Mouse (Mus musculus): Measurements from ENCODE around the gene Aff3. TPM values are rescaled to one million over a fixed set of nuclear protein-coding genes. Genes with fewer than 3 reads are reported as not detected.

The Aff3 gene
- polyA plus RNA-seq, 1 experiment from 2014 or later = 0.38 TPM

DNA sequence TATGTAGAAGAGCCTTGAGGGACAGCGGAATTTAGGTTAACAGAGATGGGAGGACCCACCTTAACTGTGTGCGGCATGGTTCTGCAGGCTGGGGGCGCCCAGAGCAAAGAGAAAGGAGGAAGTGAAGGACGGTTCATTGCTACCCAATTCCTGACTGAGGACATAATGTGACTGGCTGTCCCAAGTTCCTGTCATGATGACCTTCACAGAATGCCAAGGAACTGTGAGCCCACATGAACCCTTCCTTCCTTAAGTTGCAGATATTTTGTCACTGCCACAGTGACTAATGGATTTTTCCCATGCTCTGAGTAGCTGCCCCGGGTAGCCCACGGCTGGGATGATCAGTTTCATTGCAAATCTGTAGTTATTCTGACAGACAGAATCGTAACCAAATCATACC lies 415.2 kb downstream of the Aff3 start:
- H3K9me3 ChIP-seq (replicated peaks; ENCODE audit: control insufficient read depth, low read length) = no peaks in the 10 kb centered on the region
- H3K36me3 ChIP-seq (ENCODE audit: control insufficient read depth, insufficient read depth) = no peaks in the 10 kb centered on the region
- H3K9ac ChIP-seq (ENCODE audit: low read depth, low read length) = no peak overlapping the region
- H3K4me3 ChIP-seq (ENCODE audit: low read depth, low read length) = no peak overlapping the region
- no peaks in the 10 kb centered on the region for H3K4me1 ChIP-seq (ENCODE audit: control insufficient read depth, low read depth, low read length)
- 52% methylated on average over 7 of the region's 7 CpGs for WGBS (ENCODE audit: insufficient replicate concordance)
- no peak for ATAC-seq (ENCODE audit: low read depth)
- H3K27me3 ChIP-seq (ENCODE audit: control insufficient read depth, insufficient read depth, low read depth, low read length) = no peaks in the 10 kb centered on the region
- H3K27ac ChIP-seq (ENCODE audit: low read length) = no peak overlapping the region
- no peak overlapping the region for H3K4me2 ChIP-seq (ENCODE audit: low read depth, low read length)

DNA sequence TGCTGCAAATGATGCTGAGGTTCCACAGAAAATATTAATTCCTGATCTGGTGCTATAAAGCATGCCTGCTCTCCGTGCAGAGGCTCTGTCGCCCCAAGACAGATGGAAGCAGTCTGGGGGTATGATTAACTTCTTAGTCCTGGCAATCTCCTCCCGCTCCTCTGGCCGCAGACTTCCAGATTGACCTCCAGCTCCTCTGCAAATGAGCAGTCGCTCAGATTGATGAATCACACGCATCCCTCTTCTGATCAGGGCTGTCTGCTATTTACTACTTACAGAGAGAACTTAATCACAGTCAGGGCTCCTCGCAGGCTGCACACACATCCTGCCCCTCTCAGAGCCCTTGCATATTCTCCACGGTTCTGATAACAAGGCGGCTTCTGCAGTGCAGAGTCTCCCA lies 416.7 kb downstream of the Aff3 start:
- Histone ChIP-seq H3K4me1 (ENCODE audit: control insufficient read depth, low read depth, low read length) (no peaks in the 10 kb centered on the region), H3K27ac (ENCODE audit: low read length) (no peak overlapping the region), H3K4me3 (ENCODE audit: low read depth, low read length) (no peak overlapping the region), H3K9ac (ENCODE audit: low read depth, low read length) (no peak overlapping the region), H3K4me2 (ENCODE audit: low read depth, low read length) (no peak overlapping the region), H3K36me3 (ENCODE audit: control insufficient read depth, insufficient read depth) (no peaks in the 10 kb centered on the region), H3K27me3 (ENCODE audit: control insufficient read depth, insufficient read depth, low read depth, low read length) (no peaks in the 10 kb centered on the region), H3K9me3 (replicated peaks; ENCODE audit: control insufficient read depth, low read length) (no peaks in the 10 kb centered on the region)
- ATAC-seq (ENCODE audit: low read depth) = no peak
- 49% methylated on average over 9 of the region's 9 CpGs for WGBS (ENCODE audit: insufficient replicate concordance)

DNA sequence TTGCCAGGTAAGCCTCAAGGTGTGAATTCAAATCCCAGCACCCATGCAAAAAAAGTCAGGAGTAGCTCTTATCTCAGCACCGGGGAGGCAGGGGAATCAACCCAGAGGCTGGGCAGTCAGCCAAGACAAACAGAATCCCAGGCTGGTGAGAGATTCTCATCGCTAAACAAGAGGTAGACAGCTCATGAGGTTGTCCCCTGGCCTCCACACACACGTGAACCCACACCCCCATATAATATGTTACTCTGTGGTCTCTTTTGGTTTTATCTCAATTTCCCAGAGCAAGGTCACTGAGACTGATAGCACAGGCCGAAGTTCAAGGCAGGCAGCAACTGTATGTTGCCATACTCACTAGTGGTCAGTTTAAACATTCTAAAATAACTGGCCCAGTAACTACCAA lies 422.2 kb downstream of the Aff3 start:
- Histone ChIP-seq H3K9ac (ENCODE audit: low read depth, low read length) (no peak overlapping the region), H3K27ac (ENCODE audit: low read length) (peak overlapping the region; percentile 76), H3K4me3 (ENCODE audit: low read depth, low read length) (no peak overlapping the region), H3K36me3 (ENCODE audit: control insufficient read depth, insufficient read depth) (no peaks in the 10 kb centered on the region), H3K27me3 (ENCODE audit: control insufficient read depth, insufficient read depth, low read depth, low read length) (no peaks in the 10 kb centered on the region), H3K9me3 (replicated peaks; ENCODE audit: control insufficient read depth, low read length) (no peaks in the 10 kb centered on the region), H3K4me2 (ENCODE audit: low read depth, low read length) (no peak overlapping the region), H3K4me1 (ENCODE audit: control insufficient read depth, low read depth, low read length) (peaks cover 2% of the 10 kb centered on the region; the same call in 1 of the 2 replicates)
- WGBS (ENCODE audit: insufficient replicate concordance) = 15% methylated on average over 4 of the region's 4 CpGs
- peak; percentile 93 for ATAC-seq (ENCODE audit: low read depth)

DNA sequence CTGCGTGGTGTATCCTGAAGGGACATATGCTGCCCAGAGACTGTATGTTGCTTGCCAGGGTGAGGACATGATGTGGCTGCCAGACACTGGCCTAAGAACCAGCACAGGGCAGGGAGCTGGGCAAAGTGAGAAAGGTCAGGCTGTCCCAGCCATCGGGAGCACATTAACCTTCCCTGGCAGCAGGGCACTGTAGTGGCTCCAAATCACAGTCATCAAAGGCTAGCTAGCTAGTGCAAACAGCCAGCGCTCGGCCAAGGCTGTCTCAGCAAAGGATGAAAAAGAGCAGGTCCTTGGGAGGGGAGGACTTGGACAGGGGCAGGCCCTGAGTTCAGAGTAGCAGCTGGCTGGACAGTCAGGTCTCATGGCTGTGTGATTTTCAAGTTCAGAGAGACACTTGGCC lies 423.0 kb downstream of the Aff3 start:
- ATAC-seq (ENCODE audit: low read depth) = no peak; the same call in 1 of the 2 replicates
- H3K27ac ChIP-seq (ENCODE audit: low read length) = peak overlapping the region; percentile 49
- H3K27me3 ChIP-seq (ENCODE audit: control insufficient read depth, insufficient read depth, low read depth, low read length) = no peaks in the 10 kb centered on the region
- H3K9me3 ChIP-seq (replicated peaks; ENCODE audit: control insufficient read depth, low read length) = no peaks in the 10 kb centered on the region
- no peak overlapping the region for H3K4me2 ChIP-seq (ENCODE audit: low read depth, low read length)
- no peak overlapping the region for H3K4me3 ChIP-seq (ENCODE audit: low read depth, low read length)
- H3K4me1 ChIP-seq (ENCODE audit: control insufficient read depth, low read depth, low read length) = peaks cover 2% of the 10 kb centered on the region; the same call in 1 of the 2 replicates
- H3K9ac ChIP-seq (ENCODE audit: low read depth, low read length) = no peak overlapping the region
- H3K36me3 ChIP-seq (ENCODE audit: control insufficient read depth, insufficient read depth) = no peaks in the 10 kb centered on the region
- WGBS (ENCODE audit: insufficient replicate concordance) = 48% methylated on average over 4 of the region's 4 CpGs

DNA sequence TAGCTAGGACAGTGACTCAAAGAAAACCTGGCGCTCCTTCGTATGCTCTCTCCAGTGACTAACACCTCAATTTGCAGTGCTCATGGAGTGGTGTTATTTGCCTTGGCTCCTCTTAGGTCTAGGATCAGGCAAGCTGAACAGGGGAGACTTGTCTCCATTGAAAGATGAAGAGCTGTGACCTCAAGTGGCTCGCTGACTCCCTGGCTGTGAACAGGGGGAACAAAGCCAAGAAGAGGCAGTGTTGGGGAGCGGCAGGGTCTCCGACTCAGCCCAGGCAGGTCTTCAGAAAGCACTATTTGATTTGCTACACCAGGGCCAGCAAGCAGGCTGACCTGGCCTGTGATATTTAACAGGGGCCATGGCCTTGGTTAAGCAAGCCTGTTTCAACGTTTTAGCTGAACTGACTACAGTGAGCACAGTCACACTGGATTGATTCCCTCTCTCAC lies 423.5 kb downstream of the Aff3 start:
- peaks cover 2% of the 10 kb centered on the region; the same call in 1 of the 2 replicates for H3K4me1 ChIP-seq (ENCODE audit: control insufficient read depth, low read depth, low read length)
- 58% methylated on average over 6 of the region's 6 CpGs for WGBS (ENCODE audit: insufficient replicate concordance)
- no peaks in the 10 kb centered on the region for H3K36me3 ChIP-seq (ENCODE audit: control insufficient read depth, insufficient read depth)
- no peak overlapping the region for H3K4me2 ChIP-seq (ENCODE audit: low read depth, low read length)
- H3K4me3 ChIP-seq (ENCODE audit: low read depth, low read length) = no peak overlapping the region
- H3K9me3 ChIP-seq (replicated peaks; ENCODE audit: control insufficient read depth, low read length) = no peaks in the 10 kb centered on the region
- H3K27ac ChIP-seq (ENCODE audit: low read length) = peak overlapping the region; percentile 49
- H3K9ac ChIP-seq (ENCODE audit: low read depth, low read length) = no peak overlapping the region
- H3K27me3 ChIP-seq (ENCODE audit: control insufficient read depth, insufficient read depth, low read depth, low read length) = no peaks in the 10 kb centered on the region
- ATAC-seq (ENCODE audit: low read depth) = no peak

DNA sequence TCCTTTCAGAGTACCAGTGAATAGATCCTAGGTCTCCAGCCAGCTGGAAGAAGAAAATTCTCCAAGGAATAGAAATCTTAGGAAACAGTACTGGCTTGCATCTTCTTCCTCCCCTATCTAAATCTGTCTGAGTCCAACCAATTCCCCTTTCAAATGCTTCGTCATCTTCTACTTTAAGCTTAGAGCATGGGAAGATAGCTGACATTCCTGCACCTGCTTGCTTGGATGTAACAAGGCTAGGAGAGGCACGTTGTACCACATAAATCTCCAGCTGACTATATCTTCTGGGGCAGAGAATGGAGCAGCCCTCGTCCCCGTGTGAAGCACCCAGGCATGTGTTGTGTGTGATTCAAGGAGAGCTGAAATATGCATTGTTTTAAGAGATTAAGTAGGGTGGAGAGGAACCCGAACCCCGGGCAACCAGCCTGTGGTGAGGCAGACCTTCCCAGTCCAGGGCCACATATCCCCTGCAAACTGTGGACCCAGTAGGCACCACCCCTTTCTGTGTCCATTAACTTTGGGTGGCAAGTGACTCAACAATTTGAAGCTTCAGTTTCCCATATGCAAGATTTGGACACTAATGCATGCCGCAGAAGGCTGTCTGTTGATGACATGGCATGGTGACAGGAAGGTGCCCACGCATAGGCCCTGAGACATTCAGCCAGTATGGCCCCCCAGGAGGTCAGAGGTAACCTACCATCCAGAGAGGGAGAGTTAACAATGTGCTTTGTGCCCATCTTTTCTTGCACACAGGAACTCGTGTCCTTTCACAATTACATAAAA lies 424.1 kb downstream of the Aff3 start:
- H3K27me3 ChIP-seq (ENCODE audit: control insufficient read depth, insufficient read depth, low read depth, low read length) = no peaks in the 10 kb centered on the region
- no peak overlapping the region for H3K27ac ChIP-seq (ENCODE audit: low read length)
- WGBS (ENCODE audit: insufficient replicate concordance) = 58% methylated on average over 9 of the region's 9 CpGs
- no peak overlapping the region for H3K4me3 ChIP-seq (ENCODE audit: low read depth, low read length)
- H3K9ac ChIP-seq (ENCODE audit: low read depth, low read length) = no peak overlapping the region
- H3K4me2 ChIP-seq (ENCODE audit: low read depth, low read length) = no peak overlapping the region
- no peaks in the 10 kb centered on the region for H3K36me3 ChIP-seq (ENCODE audit: control insufficient read depth, insufficient read depth)
- H3K9me3 ChIP-seq (replicated peaks; ENCODE audit: control insufficient read depth, low read length) = no peaks in the 10 kb centered on the region
- no peak for ATAC-seq (ENCODE audit: low read depth)
- H3K4me1 ChIP-seq (ENCODE audit: control insufficient read depth, low read depth, low read length) = peaks cover 2% of the 10 kb centered on the region; the same call in 1 of the 2 replicates

DNA sequence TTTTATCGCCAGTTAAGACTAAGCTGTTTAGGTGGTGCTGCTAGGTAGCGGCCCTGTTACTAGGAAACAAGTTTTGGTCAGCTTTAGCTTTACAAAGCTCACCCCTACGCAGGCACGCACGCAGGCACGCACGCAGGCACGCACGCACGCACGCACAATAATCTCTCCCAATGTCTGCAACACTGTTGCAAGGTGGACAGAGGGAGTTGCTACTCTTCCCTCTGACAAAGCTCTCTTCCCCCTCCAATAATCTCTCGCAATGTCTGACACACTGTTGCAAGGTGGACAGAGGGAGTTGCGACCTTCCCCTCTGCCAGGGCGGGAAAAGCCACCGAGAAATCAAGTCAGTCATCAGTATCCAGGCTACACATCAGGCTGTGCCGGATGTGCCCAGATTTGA lies 425.2 kb downstream of the Aff3 start:
- Histone ChIP-seq H3K27ac (ENCODE audit: low read length) (no peak overlapping the region), H3K4me2 (ENCODE audit: low read depth, low read length) (no peak overlapping the region), H3K9me3 (replicated peaks; ENCODE audit: control insufficient read depth, low read length) (no peaks in the 10 kb centered on the region), H3K4me1 (ENCODE audit: control insufficient read depth, low read depth, low read length) (peaks cover 2% of the 10 kb centered on the region; the same call in 1 of the 2 replicates), H3K36me3 (ENCODE audit: control insufficient read depth, insufficient read depth) (no peaks in the 10 kb centered on the region), H3K4me3 (ENCODE audit: low read depth, low read length) (no peak overlapping the region), H3K27me3 (ENCODE audit: control insufficient read depth, insufficient read depth, low read depth, low read length) (no peaks in the 10 kb centered on the region), H3K9ac (ENCODE audit: low read depth, low read length) (no peak overlapping the region)
- ATAC-seq (ENCODE audit: low read depth) = no peak
- 82% methylated on average over 16 of the region's 16 CpGs for WGBS (ENCODE audit: insufficient replicate concordance)

DNA sequence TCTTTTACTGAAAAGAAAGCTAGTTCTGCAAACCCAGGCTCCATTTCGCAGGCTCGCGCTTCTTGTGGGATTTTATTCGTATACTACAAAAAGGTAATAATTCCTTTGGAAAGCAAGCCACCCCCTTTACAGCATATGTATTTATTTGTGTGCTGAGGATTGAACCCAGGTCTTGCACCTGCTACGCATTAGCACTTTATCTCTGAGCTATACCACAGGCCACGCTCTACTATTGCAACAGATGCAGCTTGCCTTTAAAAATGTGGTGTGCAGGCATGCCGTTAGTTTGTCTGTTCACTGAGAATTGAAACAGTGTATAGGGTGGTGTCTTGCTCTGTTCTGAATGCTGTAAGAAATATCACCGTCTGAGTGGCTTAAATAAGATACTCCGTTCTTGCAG lies 426.9 kb downstream of the Aff3 start:
- Histone ChIP-seq H3K9me3 (replicated peaks; ENCODE audit: control insufficient read depth, low read length) (no peaks in the 10 kb centered on the region), H3K9ac (ENCODE audit: low read depth, low read length) (no peak overlapping the region), H3K27me3 (ENCODE audit: control insufficient read depth, insufficient read depth, low read depth, low read length) (no peaks in the 10 kb centered on the region), H3K4me1 (ENCODE audit: control insufficient read depth, low read depth, low read length) (peaks cover 2% of the 10 kb centered on the region; the same call in 1 of the 2 replicates), H3K36me3 (ENCODE audit: control insufficient read depth, insufficient read depth) (no peaks in the 10 kb centered on the region), H3K4me3 (ENCODE audit: low read depth, low read length) (no peak overlapping the region), H3K4me2 (ENCODE audit: low read depth, low read length) (no peak overlapping the region), H3K27ac (ENCODE audit: low read length) (no peak overlapping the region)
- no peak for ATAC-seq (ENCODE audit: low read depth)
- WGBS (ENCODE audit: insufficient replicate concordance) = 79% methylated on average over 9 of the region's 9 CpGs

DNA sequence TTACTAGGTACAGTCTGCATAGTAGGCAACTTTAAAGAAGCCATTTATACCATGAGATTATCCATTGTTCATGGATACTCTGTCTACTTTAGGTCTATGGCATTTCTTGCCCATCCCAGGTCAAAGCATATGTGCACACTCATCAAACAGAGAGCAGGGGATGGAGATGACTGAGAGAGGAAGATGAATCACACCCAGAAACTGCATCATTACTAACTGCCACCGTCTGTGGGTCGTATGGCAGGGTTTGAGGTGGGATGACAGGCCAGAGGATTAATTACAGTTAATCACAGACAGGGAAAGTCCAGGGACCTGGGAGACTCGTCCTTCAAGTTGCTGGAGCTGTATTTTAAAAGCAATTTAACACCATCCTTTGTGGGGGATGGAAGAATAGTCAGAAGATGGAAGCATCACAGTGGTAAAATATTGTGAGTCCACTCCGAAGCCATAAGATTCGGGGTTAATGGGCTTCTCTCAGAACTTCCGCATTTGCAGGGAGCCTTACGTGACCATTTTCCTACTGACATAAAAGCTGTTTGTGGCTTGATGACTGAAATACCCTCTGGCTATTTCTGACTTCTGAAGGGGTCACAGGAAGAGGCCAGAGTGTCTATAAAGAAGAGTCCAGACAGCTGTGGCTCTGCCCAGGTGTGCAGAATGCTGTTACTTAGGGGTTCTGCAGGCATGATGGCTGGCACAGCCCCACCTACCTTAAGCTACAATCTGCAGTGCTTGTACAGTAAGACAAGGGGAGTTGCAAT lies 427.5 kb downstream of the Aff3 start:
- H3K4me3 ChIP-seq (ENCODE audit: low read depth, low read length) = no peak overlapping the region
- no peaks in the 10 kb centered on the region for H3K9me3 ChIP-seq (replicated peaks; ENCODE audit: control insufficient read depth, low read length)
- no peak overlapping the region for H3K27ac ChIP-seq (ENCODE audit: low read length)
- peaks cover 2% of the 10 kb centered on the region; the same call in 1 of the 2 replicates for H3K4me1 ChIP-seq (ENCODE audit: control insufficient read depth, low read depth, low read length)
- H3K4me2 ChIP-seq (ENCODE audit: low read depth, low read length) = no peak overlapping the region
- no peaks in the 10 kb centered on the region for H3K36me3 ChIP-seq (ENCODE audit: control insufficient read depth, insufficient read depth)
- 48% methylated on average over 7 of the region's 7 CpGs for WGBS (ENCODE audit: insufficient replicate concordance)
- ATAC-seq (ENCODE audit: low read depth) = no peak
- no peak overlapping the region for H3K9ac ChIP-seq (ENCODE audit: low read depth, low read length)
- H3K27me3 ChIP-seq (ENCODE audit: control insufficient read depth, insufficient read depth, low read depth, low read length) = no peaks in the 10 kb centered on the region
